Mouse (Mus musculus) bone marrow, adult 2 months (tissue): ENCODE measurements at regions not wholly inside any gene's neighbourhood (a gene's known extent, or its start where the extent isn't known, plus 50 kb on each side); places are given as distances from the start of the nearest gene placed in this dataset.

Source experiments
- CTCF ChIP-seq: fragments of 200-500 bp; IDR thresholded peaks from 2 replicates; pipeline ENCODE4 v1.5.1; 2011; ENCODE audit warnings: low read length, control low read depth; ENCODE audit not compliant: control insufficient read depth, insufficient read depth
- POLR2A ChIP-seq: fragments of 200-500 bp; IDR thresholded peaks from 2 replicates; pipeline ENCODE4 v1.6.1; 2011; ENCODE audit warnings: low read depth, mild to moderate bottlenecking, control low read depth, low read length, borderline replicate concordance; ENCODE audit not compliant: control insufficient read depth

DNA sequence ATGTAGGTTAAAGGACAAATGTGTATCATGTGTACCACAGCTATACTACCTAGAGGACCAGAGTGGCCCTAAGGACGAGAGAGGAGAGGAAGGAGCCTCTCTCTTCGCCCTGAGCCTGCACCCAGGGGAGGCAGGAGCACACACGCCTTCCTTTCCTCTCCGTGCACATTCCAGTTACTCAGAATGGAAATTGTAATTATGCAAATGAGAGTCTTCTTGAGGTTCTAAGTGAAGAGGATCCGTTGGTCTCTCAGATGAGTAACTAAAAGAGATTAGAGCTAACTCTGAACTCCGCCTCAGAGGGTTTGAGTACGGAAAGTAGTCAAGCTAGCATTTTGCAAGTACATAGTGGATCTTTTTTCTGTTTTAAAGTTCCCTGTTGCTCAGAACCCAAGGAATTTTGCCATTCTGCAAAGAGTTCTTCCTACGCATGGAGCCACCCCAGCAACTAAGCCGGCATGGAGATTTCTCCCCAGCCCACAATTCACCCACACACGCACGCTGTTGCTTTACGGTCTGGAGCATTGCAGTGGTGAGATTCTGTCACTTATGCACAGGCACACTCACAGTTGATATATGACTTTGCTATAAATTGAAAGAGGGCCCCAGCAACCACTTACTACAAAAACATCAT lies 56.0 kb upstream of the Cpeb4 start:
- TF ChIP-seq CTCF (no peak), POLR2A (no peak)
